Mouse (Mus musculus): ENCODE data around the gene Treh.

Gene Treh

GRCm38 (mm10) chr9:44673005-44673404 lies at the start of gene Treh:
Gene Treh, plus strand, starts transcription at chr9:44673233.
- DNase-seq = peak; percentile 92 to 93

GRCm38 (mm10) chr9:44624390-44624789 lies 48.6 kb upstream of the Treh start:
- no peak for DNase-seq

- DNase-seq = no peak
Measured at GRCm38 (mm10) chr9:44626268-44626667, 46.8 kb upstream of the Treh start.

GRCm38 (mm10) chr9:44637551-44638169 lies 35.4 kb upstream of the Treh start:
- DNase-seq = peak; percentile 56 to 64

GRCm38 (mm10) chr9:44638726-44639125 lies 34.3 kb upstream of the Treh start:
- peak; percentile 59 to 61 for DNase-seq

GRCm38 (mm10) chr9:44640028-44640427 lies 33.0 kb upstream of the Treh start:
- peak; percentile 20 to 41 for DNase-seq

GRCm38 (mm10) chr9:44640646-44641357 lies 32.2 kb upstream of the Treh start:
- no peak for DNase-seq

GRCm38 (mm10) chr9:44641616-44642015 lies 31.4 kb upstream of the Treh start:
- no peak for DNase-seq

- no peak for DNase-seq
Measured at GRCm38 (mm10) chr9:44643103-44643502, 29.9 kb upstream of the Treh start.

GRCm38 (mm10) chr9:44644186-44644585 lies 28.8 kb upstream of the Treh start:
- DNase-seq = no peak

- peak; percentile 71 to 80 for DNase-seq
Measured at GRCm38 (mm10) chr9:44645481-44645880, 27.6 kb upstream of the Treh start.

- DNase-seq = peak in 1 of 2 experiments; percentile 27
Measured at GRCm38 (mm10) chr9:44645924-44646323, 27.1 kb upstream of the Treh start.

- DNase-seq = no peak
Measured at GRCm38 (mm10) chr9:44646366-44646765, 26.7 kb upstream of the Treh start.

- no peak for DNase-seq
Measured at GRCm38 (mm10) chr9:44647026-44647425, 26.0 kb upstream of the Treh start.

GRCm38 (mm10) chr9:44647656-44648055 lies 25.4 kb upstream of the Treh start:
- DNase-seq = no peak

GRCm38 (mm10) chr9:44648881-44649281 lies 24.2 kb upstream of the Treh start:
- DNase-seq = no peak

- DNase-seq = peak; percentile 75 to 90
Measured at GRCm38 (mm10) chr9:44652027-44652426, 21.0 kb upstream of the Treh start.

- no peak for DNase-seq
Measured at GRCm38 (mm10) chr9:44653896-44654295, 19.1 kb upstream of the Treh start.

- peak; percentile 78 to 81 for DNase-seq
Measured at GRCm38 (mm10) chr9:44655098-44656066, 17.7 kb upstream of the Treh start.

GRCm38 (mm10) chr9:44663706-44664105 lies 9.3 kb upstream of the Treh start:
- no peak for DNase-seq

GRCm38 (mm10) chr9:44671416-44671815 lies 1.6 kb upstream of the Treh start:
- peak in 1 of 2 experiments; percentile 68 for DNase-seq

GRCm38 (mm10) chr9:44672291-44672865 lies 655 bp upstream of the Treh start:
- DNase-seq = peak; percentile 41 to 51

All from kidney, postnatal 36 days (tissue).